Mouse (Mus musculus): ENCODE measurements around the gene Dlx5. TPM values are rescaled to one million over a fixed set of nuclear protein-coding genes. Genes with fewer than 3 reads are reported as not detected.

The Dlx5 gene
- not detected for polyA plus RNA-seq (2017; shearing (Covaris generic))

DNA sequence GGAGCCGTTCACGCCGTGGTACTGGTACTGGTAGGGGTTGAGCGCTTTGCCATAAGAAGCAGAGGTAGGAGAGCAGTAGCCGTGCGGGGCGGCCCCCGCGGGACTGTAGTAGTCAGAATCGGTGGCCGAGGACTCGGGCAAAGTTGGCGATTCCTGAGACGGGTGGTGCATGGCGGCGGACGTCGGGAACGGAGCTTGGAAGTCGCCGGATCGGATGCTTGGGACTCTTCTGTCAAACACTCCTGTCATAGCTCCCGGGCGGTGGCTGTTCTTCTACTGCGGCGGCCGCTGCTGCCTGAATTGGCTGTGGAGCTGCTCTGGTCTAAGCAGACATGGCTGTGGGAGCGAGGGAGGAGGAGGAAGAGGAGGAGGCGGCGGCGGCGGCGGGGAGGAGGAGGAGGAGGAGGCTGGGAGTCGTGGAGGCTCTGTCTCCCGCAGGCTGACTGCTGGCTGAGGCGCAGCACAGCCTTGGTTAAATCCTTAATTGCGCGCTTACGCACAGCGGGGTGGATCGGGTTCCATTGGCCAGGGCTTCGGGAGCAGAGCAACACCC lies at the start of gene Dlx5:
TSS of gene Dlx5 (minus strand) at position 448 of the 553 bp plus-strand sequence.
- no peak for ATAC-seq

DNA sequence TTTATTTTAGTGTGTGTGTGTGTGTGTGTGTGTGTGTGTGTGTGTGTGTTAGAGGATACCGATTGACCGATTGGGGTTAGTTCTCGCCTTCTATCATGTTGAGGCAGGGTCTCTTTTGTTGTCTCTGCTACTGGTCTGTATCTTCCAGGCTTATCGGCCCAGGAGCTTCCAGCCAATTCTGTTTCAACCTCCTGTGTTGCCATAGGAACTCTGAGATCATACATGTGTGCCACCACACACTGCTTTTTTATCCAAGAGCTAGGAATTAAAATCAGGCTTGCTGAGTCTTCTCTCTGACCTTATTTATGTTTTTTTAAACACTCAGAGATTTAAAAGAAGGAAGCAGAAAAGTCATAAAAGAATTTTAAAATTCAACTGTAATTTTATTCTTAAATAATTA lies 49.6 kb upstream of the Dlx5 start:
- ATAC-seq, result no peak

DNA sequence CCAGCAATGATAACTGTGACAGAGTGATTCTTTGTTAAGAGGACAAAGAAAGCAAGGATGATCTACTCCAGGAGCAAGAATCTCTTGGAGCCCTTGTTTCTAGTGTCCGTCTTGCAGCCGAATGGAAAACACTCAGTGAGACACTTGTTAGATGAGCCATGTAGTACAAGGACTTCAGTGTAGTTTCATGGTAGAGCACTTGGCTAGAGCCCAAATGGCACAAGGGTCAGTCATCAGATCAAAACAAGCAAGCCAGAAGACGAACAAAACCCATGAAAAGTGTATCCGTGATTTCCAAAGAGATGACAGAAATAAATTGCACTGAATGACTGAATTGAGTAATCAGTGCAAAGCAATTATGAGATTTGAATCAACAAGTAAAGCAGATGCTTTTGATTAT lies 48.9 kb upstream of the Dlx5 start:
- no peak for ATAC-seq

DNA sequence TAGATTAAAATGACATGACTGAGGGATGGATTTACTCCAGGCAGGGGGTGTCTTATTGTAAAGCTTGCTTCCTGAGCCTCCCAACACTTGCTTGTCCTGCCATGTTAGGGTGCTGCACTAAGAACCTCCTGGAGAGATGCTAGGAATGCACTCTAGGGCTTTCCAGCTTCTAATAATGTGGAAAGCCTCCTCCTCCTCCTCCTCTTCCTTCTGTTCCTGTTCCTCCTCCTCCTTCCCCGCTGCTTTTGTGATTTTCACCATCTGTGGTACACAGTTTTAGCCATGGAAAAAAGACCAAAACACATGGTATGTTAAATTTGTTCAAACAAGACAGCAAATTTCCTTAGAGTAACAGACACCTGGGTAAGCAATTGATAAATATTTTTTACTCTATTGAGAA lies 43.4 kb upstream of the Dlx5 start:
- no peak for ATAC-seq

DNA sequence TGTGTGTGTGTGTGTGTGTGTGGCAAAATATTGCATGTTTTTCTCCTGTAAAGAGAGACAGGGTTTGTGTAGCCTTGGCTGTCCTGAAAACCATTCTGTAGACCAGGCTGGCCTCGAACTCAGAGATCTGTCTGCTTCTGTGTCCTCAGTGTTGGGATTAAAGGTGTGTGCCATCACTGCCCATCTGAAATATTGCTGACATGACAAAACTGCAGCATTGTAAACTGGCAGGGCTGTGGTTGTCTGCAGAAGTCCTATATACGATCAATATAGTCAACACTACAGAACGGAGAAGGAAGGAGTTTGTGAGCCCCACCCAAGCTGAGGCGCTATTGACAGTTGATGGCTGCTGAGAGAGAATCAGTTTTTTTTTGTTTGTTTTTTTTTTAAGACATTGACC lies 35.4 kb upstream of the Dlx5 start:
- no peak for ATAC-seq

DNA sequence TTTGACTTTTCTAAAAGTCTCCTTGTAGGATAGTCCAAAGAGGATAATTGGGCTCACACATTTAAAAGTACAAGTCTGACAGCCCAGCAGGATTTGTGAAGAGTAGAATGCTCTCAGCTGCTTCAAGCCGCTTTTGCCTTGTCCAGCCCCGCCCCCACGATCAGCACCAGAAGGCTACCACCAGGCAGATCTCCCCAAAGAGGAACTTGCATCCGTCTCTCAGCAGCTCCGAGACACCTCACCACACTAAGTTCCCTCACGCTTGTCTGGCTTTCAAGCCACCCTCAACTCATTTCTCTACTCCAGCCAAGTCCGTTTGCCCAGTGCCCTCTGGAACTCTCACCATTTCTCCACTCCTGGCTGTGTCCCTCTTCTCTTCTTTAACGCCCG lies 33.6 kb upstream of the Dlx5 start:
- no peak for ATAC-seq

DNA sequence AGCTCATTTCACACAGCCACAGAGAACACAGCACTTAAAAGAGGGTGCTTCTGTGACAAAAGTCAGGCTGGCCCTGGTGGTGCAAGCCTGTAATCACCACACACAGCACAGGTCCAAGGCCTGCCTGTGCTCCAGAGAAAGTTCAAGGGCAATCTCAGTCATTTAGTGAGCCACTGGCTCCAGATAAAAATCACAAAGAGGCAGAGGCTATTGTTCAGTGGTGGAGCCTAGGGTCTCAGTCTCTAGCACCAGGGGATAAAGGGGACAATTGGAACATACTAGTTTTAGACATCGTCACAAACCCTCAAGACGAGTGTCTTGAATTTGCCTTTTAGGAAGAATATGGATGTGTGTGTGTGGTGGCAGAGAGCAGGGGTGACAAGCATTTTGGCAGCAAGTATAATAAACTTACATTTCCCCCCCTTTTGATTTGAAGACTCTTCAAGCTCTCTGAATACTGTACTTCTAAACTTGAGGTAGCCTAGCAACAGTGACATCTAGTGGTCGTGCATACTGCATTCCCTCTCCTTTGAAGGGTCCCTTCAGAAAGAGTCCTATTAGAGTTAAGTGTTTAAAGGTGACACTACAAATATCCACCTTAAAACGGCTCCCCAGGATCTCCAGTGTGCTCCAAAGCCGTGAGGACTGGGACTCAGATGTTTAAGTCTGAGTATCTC lies 33.1 kb upstream of the Dlx5 start:
- ATAC-seq, result no peak

DNA sequence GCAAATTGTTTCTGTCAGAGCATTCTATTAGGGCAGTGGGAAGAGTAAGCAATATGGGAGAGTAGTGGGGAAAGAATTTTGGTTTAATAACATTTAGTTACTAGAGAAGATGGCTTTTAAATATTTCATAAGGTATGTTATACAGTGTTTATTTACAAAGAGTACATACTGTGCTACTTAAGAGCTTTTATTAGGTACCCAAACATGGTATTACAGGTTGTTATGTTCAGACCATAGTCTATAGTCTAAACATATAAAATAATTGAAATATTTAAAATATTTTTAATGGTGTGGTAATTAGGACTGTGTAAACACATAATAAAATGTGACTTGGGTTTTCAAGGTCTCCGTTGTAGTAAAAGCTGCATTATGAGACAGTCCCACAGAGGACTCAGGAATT lies 32.4 kb upstream of the Dlx5 start:
- no peak for ATAC-seq

DNA sequence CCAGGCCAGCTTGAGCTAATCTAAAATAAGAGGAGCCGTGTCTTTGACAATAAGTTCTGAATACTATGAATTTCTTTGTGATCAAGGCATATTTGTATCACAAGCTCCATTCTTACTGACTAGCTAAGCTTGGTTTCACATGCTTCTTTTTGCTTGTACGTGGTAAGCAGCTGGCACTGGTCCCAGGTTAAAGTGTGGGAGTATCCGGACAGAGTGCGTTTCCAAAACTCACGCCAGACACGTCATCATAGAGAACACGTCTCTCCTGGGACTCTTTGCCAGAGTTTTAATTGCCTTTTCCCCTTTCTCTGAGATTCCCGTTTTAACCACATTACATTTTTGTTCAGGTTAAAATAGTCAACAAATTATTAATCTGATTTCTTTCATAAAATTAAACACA lies 27.7 kb upstream of the Dlx5 start:
- ATAC-seq, result no peak

DNA sequence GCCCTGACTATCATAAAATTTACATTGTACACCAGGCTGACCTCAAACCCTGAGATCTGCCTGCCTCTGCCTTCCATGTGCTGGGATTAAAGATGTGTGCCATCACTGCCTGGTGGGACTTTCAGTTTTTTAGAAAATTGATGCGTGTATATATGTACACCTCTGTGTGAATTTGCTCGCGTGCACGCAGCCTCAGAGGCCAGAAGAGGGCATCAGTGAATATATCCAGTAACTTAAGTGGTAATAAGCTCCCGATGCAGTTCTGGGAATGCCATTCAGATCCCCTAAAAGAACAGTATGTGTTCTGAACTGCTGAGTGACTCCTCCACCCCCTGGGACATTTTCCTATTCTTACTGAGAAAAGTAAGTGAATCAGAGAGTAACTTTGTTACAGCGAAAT lies 8.2 kb upstream of the Dlx5 start:
- ATAC-seq, result no peak

DNA sequence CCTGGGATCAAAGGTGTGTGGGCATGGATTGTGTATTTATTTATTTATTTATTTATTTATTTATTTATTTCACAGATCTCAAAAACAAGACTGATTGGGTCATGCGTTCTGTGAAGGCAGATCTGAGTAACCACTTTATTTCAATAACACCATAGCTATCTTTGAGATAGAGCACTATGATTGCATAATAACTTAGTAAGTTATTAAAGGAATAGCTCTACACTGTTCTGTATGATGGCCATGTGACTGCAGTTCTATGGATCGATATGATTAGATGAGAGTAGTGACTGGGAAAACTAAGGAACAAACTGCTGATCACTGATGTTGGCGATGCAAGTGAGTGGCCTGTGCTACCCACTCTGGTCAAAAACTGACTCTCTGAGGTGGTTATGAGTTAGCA lies 4.3 kb upstream of the Dlx5 start:
- ATAC-seq, result no peak

DNA sequence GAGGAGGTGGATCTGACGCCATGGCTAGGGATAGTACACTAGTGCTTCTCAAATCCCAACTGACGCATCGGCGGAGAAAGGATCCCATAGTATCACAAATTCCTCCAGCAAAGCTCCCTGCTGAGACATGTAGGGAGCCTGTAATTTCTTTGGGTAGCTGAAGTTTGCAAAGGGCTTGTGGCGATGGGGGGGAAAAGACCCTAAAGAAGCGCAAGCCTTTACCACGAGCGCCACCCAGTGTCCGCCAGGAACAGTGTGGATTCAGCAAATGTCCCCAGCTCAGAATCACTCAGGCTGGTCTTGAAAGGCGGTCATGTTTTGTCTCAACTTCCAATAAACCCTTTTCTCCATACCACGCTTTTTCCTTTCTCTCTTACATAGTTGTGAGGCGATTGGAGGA lies 3.0 kb upstream of the Dlx5 start:
- ATAC-seq, result no peak

DNA sequence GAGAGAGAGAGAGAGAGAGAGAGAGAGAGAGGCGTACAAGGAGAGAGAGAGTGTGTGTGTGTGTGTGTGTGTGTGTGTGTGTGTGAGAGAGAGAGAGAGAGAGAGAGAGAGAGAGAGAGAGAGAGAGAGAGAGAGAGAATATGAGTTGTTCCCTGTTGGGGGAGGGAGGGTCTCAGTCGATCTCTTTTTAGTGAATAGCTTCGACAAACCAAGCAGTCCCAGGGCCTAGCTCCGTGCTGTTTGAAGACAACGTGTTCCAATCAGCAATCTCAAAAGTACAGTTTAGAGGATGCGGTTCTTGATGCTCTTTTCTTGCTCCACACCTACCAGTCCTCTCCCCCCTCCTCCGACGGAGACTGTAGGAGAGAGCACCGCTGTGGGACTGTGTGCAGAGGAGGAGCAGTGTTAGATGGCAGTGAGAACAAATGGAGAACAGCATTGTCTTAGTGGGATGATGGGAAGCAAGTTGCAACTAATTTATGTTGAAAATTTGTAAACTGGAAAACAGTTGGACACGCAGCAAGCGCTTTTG lies 447 bp upstream of the Dlx5 start:
- ATAC-seq, result no peak

DNA sequence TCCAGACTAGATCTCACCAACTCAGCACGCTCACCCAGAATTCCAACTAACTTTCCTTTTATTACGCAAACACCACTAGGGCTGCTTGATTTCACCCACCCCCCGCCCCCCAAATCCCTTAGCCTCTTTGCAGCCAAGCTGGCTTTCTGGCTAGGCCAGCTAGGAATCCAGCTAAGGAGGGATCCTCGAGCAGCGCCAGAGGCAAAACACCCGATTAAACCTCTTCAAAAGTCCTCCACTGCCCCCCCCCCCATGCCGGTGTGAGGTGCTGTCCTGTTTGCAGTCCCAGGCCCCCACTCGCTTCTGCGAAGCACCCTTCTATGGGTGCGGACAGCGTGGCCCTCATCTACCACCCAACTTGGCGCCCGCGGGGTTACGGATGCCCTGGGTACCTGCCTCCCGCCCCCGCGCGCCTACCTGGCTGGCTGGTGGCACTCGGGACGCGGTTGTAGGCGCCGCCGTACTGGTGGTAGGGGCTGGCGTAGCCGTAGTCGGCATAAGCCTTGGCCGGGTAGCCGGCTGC lies 709 bp downstream of the Dlx5 start:
- no peak for ATAC-seq

DNA sequence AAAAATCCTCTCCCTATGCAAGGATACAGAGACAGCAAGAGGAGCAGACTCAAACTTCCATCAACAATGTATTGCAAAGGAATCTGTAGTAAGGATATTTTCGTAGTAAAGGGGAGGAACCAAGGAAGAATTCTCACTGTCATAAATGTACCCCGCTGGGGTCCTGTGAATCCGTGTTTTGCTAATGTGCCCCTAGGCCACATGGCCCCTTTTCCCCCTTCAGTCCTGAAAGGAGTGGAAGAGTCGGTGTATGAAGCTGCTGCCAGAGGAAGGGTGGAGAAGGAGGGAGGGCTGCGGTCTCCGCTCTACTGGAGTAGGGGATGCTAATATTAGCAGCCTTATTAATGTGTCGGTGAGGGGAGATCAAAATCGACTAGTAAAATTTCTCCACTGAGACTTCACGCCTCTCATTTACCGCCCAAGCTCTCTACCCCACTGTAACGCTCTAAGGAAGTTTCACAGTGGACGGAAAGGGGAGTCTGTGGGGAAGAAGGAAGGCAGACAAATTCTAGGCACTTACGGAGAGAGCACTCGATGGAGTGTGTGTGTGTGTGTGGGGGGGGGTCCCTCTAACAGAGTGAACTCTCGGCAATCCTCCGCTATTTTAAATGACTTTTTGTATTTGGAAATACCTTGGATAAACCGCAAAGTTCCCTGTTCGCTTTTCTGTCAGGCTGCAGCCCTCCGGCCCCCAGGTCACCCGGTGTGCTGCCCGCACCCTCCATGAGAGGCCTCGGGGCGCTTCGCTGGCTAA lies 1.3 kb downstream of the Dlx5 start:
- ATAC-seq, result no peak

DNA sequence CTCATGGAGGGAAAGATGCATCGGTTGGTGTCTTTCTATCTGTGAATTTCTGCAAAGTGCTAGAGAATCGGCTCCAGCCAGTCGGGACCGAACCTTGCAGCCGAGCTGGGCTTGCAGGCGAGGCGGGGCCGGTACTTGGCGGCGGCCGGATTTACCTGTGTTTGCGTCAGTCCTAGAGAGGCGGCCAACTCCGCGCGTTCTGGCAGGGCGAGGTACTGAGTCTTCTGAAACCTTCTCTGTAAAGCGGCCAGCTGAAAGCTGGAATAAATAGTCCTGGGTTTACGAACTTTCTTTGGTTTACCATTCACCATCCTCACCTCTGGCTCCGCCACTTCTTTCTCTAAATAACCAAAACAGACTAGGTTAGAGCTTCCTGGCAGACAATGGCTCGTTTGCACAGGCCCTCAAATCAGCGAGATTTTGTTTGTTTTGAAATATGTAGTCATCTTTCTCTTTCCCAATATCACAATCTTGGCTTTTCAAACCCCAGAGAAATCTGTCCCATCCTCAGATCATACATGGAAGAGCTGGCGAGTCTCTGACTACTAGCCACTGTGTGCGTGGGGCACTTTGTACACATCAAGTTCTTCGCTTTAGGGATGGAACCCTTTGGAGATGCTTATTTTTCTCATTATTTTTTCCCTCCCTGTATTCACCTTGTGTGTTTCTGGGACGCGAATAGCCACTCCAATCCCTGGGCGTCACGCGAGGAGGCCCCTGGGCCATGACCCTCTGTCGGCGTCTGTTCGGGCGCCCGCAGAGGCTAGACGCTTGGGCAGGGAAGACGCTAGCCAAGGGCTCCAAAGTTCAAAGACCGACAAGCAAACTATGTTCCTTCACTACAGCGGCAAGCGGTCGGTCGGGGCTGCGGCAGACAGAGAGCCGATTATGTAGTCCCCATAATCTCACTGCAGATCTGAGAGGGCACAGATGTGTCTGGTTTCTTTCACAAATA lies 2.2 kb downstream of the Dlx5 start:
- no peak for ATAC-seq

DNA sequence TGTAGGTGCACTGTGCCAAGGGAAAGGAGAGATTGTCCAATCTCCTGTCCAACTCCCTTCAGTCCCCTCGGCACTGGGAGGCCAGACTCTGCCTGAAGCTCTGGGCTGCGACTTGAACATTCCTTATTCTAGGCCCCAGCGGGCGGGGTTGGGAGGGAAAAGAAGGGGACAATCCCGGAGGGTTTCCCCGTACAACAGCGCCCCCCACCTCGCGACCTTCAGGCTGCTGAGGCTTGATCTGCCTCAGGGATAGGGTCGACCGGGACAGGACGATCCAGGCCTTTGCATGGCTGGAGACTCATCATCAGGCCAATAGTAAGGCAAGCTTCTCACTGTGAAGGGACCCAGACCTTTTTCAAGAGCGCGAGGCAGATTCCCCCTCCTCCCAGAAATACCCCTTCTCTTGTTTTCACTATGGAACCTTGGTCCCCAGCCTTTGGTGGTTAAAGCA lies 3.0 kb downstream of the Dlx5 start:
- ATAC-seq, result no peak

DNA sequence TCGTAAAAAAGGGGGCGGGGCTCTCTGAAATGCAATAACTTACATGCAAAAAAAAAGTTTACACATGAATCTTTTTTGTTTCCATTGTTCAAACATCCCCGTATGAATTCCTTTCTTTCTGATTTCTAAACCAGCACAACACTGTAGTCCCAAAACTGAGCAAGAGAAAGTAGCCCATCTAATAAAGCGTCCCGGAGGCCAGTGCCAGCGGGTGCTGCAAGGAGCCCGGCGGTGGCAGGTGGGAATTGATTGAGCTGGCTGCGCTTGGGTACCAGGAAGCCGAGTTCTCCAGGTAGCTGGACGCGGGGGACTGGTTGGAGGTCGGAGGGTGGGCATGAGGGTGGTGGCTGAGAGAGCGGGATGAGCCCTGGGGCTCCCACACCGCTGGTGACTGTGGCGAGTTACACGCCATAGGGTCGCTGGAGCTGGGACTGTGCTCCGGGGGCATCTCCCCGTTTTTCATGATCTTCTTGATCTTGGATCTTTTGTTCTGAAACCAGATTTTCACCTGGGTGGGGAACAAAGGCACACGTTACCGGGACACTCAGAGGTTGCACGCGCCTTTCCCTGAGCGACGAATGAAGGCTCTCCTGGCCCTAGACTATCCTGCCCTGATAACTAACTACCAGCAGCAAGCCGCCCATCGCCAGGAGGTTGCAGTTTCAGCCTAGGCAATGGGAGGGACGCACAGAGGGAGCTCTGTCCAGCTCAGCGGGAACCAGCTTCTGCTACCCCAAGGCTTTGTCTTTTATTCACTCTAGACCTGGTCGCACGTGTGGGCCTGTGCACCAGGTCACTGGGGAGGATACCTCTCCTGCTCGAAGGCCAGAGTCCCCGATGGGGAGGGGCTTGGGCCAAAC lies 3.7 kb downstream of the Dlx5 start:
- no peak for ATAC-seq

DNA sequence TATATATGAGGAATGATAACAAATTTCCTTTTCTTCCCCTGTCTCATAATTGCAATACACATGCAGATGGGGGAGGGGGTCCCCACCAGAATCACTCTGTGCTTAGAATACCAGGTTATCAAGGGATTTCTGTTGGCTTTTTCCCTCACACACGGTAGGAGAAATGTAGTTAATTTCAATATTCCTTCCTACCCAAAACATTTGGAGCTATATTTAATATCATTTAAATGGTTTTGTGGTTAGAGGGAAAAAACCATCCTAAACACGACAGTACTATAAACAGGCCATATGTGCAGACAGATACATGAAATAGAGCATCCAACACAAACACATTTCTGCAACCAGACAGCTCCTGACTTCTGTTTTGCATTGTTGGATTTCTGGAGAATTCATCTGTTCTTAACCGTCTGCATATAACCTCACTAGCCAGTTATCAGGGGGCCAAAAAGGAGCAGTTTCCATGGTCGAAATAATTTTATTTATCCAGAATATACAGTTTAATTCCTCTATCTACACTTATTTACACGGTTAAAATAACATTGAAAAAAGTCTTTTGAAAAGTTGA lies 4.5 kb downstream of the Dlx5 start:
- no peak for ATAC-seq

DNA sequence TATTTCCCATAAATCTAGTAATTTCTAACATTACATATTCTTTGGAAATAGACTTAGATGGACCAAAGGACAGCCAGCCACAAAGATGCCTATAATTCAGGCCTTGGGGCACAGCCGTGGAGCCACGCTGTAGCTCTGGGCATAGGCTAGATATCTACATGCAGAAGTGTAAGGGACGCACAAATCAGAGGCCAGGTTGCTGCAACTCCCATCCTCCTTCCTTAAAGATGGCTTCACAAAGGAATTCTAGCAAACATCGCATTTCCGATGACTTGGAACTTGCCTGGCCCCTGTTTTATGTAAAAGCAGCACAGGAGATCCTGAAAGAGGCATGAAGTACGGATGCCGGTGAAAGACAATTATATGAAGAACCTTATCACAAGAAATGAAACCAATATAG lies 5.2 kb downstream of the Dlx5 start:
- no peak for ATAC-seq

DNA sequence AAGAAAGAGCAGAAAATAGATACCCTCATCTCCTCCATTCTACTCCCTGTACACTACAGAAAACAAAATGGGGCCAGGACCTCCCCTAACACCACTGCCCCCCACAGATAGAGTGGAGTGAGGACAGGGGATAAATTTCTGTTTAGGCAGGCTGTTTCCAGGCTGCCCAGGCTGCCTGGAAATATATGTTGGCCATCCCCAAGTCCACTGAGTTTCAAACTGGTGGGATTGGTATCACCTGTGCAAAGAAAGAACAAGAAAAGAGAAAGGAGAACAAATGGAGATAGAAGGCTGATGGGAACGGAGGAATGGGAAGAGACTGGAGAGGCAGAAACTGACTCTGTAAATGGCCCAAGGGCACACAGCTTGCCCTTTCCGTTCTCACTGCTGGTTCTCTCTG lies 5.7 kb downstream of the Dlx5 start:
- ATAC-seq, result no peak

Measured in inflammation-experienced regulatory T-cells, adult 6 months (primary cell).